Mouse (Mus musculus) midbrain, embryonic 14.5 days (tissue): ENCODE measurements around the gene Tex33. TPM values are rescaled to one million over a fixed set of nuclear protein-coding genes. Genes with fewer than 3 reads are reported as not detected.

ENCODE experiments used
- ATAC-seq: fragments of 200-750 bp; cut with Nextera tagmentation; 2 replicates; pipeline ENCODE4 v1.8.0; 2017; ENCODE audit warnings: moderate number of reproducible peaks, moderate library complexity; ENCODE audit not compliant: low FRiP score, low TSS enrichment
- DNase-seq: peaks from one replicate; pipeline ENCODE4 v3.0.0-alpha.2; 2015
- H3K27ac ChIP-seq: fragments of 300-500 bp; sonication (generic); replicated peaks from 2 replicates; pipeline ENCODE4 v1.5.1; 2014; ENCODE audit warnings: mild to moderate bottlenecking, low read depth, low read length, moderate library complexity
- H3K27me3 ChIP-seq: fragments of 300-500 bp; sonication (generic); 2 replicates; pipeline ENCODE4 v1.6.1; 2014; ENCODE audit warnings: low read length, control low read depth, mixed read lengths; ENCODE audit not compliant: control insufficient read depth, insufficient read depth
- H3K36me3 ChIP-seq: fragments of 300-500 bp; sonication (generic); 2 replicates; pipeline ENCODE4 v1.6.1; 2014; ENCODE audit warnings: low read length, control low read depth; ENCODE audit not compliant: control insufficient read depth, insufficient read depth
- H3K4me1 ChIP-seq: fragments of 300-500 bp; sonication (generic); 2 replicates; pipeline ENCODE4 v1.6.1; 2014; ENCODE audit warnings: mild to moderate bottlenecking, antibody characterized with exemption, low read length, control low read depth; ENCODE audit not compliant: control insufficient read depth, insufficient read depth
- H3K4me2 ChIP-seq: fragments of 300-500 bp; sonication (generic); 2 replicates; pipeline ENCODE4 v1.6.1; 2014; ENCODE audit warnings: mild to moderate bottlenecking, low read length, moderate library complexity
- H3K4me3 ChIP-seq: fragments of 300-500 bp; sonication (generic); replicated peaks from 2 replicates; pipeline ENCODE4 v1.5.1; 2014; ENCODE audit warnings: low read depth, low read length
- H3K9ac ChIP-seq: fragments of 300-500 bp; sonication (generic); replicated peaks from 2 replicates; pipeline ENCODE4 v1.6.1; 2014; ENCODE audit warnings: mild to moderate bottlenecking, low read length, moderate library complexity
- H3K9me3 ChIP-seq: fragments of 300-500 bp; sonication (generic); 2 replicates; pipeline ENCODE4 v1.6.1; 2016; ENCODE audit warnings: low read length, control low read depth, mixed read lengths; ENCODE audit not compliant: control insufficient read depth
- WGBS: fragments of 180-500 bp; shearing (Covaris S2); extraction: QIAGEN DNeasy Blood & Tissue Kit; methylation state at CpG from one replicate; pipeline ENCODE4 v1.1.7; 2014; 5-methylcytosine and 5-hydroxymethylcytosine counted together
- polyA plus RNA-seq: library from polyadenylated mRNA; unstranded; fragments of >200 nt; fragmentation: Nextera tagmentation; extraction: Ambion mirVana; gene quantifications from 2 replicates; pipeline ENCODE4 v1.2.1, GENCODE M21; 2014

Gene Tex33
- polyA plus RNA-seq, 1 experiment from 2014 or later: not detected

DNA sequence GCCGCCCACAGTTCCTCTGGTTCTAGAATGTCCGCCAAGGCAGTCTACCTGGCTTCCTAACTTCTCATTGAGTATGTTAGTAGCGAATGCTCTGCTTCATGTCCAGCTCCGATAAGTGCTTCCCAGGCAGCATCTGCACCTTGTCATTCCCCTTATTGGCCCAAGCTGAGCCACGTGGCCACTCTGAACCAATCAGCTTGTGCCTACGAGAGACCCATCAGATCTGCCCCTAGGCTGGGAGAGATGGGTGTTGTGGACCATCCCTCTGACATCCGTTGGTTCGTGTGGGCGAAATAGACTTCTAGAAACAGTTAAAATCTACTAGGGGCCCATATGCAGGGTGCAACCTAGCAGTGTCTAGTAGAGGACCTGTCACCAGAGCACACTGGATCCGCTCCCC is 17.9 kb downstream of the Tex33 start:
- Histone ChIP-seq H3K27ac (no peak overlapping the region), H3K27me3 (no peaks in the 10 kb centered on the region), H3K4me1 (no peaks in the 10 kb centered on the region), H3K4me3 (no peak overlapping the region), H3K9me3 (no peaks in the 10 kb centered on the region), H3K36me3 (no peaks in the 10 kb centered on the region), H3K9ac (no peak overlapping the region), H3K4me2 (no peak overlapping the region)
- DNase-seq (no peak), ATAC-seq (no peak)
- 88% methylated on average over 10 of the region's 10 CpGs for WGBS

DNA sequence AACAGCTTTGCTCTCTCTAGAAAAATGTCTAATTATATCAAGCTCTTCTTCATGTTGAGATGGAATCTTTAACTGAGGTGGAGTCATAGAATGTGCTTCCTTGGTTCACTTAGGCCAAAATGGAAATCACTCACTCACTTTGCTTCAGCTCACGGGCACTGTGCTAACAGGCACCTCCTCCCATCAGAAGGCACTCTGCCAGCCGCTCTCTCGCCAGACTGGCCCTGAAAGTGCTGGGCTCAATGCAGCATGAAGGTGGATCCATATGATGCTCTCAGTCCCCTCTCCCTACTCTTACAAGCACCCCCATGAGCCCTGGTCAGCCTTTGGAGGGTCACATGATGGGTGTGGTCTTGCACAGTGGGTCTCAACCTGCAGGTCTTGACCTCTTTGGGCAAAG is 21.5 kb downstream of the Tex33 start:
- ATAC-seq: no peak
- Histone ChIP-seq H3K4me1 (no peaks in the 10 kb centered on the region), H3K9me3 (no peaks in the 10 kb centered on the region), H3K27me3 (no peaks in the 10 kb centered on the region), H3K4me2 (no peak overlapping the region), H3K27ac (no peak overlapping the region), H3K36me3 (no peaks in the 10 kb centered on the region), H3K4me3 (no peak overlapping the region), H3K9ac (no peak overlapping the region)
- peak; percentile 35 for DNase-seq
- 65% methylated on average over 3 of the region's 3 CpGs for WGBS

DNA sequence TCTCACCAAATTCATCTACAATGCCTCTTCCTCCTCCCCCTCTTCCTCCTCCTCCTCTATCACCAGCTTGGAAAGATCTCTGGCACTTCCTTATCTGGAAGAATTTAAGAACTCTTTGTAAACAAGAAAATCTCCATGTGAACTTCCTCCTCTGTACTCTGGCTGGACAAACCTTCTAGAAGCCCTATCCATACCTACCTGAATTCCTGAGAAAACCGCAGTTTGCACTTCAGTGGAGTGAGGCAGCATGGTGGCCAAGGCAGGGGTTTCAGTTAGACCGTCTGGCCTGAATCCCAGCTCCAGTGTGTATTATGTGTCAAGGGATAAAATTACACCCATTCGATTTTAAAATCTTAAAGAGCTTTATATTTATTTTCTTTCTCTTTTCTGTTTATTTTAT is 22.9 kb downstream of the Tex33 start:
- no peak for ATAC-seq
- WGBS: 82% methylated on average over 3 of the region's 3 CpGs
- DNase-seq: no peak
- H3K4me3 ChIP-seq: no peak overlapping the region
- no peak overlapping the region for H3K9ac ChIP-seq
- no peaks in the 10 kb centered on the region for H3K36me3 ChIP-seq
- H3K27me3 ChIP-seq: peaks cover 5% of the 10 kb centered on the region
- H3K27ac ChIP-seq: no peak overlapping the region
- H3K4me2 ChIP-seq: no peak overlapping the region
- H3K9me3 ChIP-seq: no peaks in the 10 kb centered on the region
- H3K4me1 ChIP-seq: no peaks in the 10 kb centered on the region

GRCm38 (mm10) chr15:78369641-78370040 is 26.1 kb downstream of the Tex33 start:
- no peaks in the 10 kb centered on the region for H3K36me3 ChIP-seq
- DNase-seq (no peak), ATAC-seq (no peak)
- H3K4me3 ChIP-seq: no peak overlapping the region
- no peaks in the 10 kb centered on the region for H3K9me3 ChIP-seq
- H3K4me1 ChIP-seq: no peaks in the 10 kb centered on the region
- no peak overlapping the region for H3K9ac ChIP-seq
- WGBS: 33% methylated on average over 1 of the region's 1 CpGs
- H3K27ac ChIP-seq: no peak overlapping the region
- H3K27me3 ChIP-seq: peaks cover 6% of the 10 kb centered on the region
- no peak overlapping the region for H3K4me2 ChIP-seq

GRCm38 (mm10) chr15:78368926-78369346 is 26.8 kb downstream of the Tex33 start:
- Histone ChIP-seq H3K27me3 (peaks cover 6% of the 10 kb centered on the region), H3K27ac (no peak overlapping the region), H3K4me3 (no peak overlapping the region), H3K36me3 (no peaks in the 10 kb centered on the region), H3K4me2 (no peak overlapping the region), H3K4me1 (no peaks in the 10 kb centered on the region), H3K9ac (no peak overlapping the region), H3K9me3 (no peaks in the 10 kb centered on the region)
- DNase-seq (peak; percentile 72), ATAC-seq (no peak)
- WGBS: 13% methylated on average over 8 of the region's 8 CpGs

DNA sequence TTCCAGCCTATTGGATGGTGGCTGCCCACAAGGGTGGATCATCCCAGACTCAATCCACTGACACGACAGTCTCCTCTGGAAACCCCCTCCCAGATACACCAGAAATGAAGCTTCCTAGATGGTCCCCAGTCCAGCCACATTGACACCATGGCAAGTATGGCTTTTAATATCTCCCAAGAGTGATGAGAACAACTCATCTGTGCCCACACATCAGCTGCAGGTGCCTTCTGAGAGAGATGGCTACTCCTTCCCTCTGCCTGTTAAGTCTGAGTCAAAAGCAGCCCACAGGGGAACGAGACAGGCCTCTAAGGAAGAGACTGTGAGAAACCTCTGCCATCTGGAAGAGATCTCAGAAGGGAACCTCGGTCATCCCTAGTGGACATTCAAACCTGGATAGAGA is 27.9 kb downstream of the Tex33 start:
- no peak for DNase-seq
- H3K4me3 ChIP-seq: no peak overlapping the region
- H3K4me2 ChIP-seq: no peak overlapping the region
- no peak overlapping the region for H3K27ac ChIP-seq
- no peaks in the 10 kb centered on the region for H3K4me1 ChIP-seq
- H3K9me3 ChIP-seq: no peaks in the 10 kb centered on the region
- H3K27me3 ChIP-seq: peaks cover 6% of the 10 kb centered on the region
- no peak overlapping the region for H3K9ac ChIP-seq
- H3K36me3 ChIP-seq: no peaks in the 10 kb centered on the region
- ATAC-seq: no peak
- WGBS: 66% methylated on average over 3 of the region's 3 CpGs

GRCm38 (mm10) chr15:78366875-78367274 is 28.8 kb downstream of the Tex33 start:
- ATAC-seq: no peak
- Histone ChIP-seq H3K27ac (no peak overlapping the region), H3K36me3 (no peaks in the 10 kb centered on the region), H3K4me3 (no peak overlapping the region), H3K9me3 (no peaks in the 10 kb centered on the region), H3K4me2 (no peak overlapping the region), H3K27me3 (peaks cover 6% of the 10 kb centered on the region), H3K9ac (no peak overlapping the region), H3K4me1 (no peaks in the 10 kb centered on the region)
- WGBS: 84% methylated on average over 8 of the region's 8 CpGs
- DNase-seq: no peak

DNA sequence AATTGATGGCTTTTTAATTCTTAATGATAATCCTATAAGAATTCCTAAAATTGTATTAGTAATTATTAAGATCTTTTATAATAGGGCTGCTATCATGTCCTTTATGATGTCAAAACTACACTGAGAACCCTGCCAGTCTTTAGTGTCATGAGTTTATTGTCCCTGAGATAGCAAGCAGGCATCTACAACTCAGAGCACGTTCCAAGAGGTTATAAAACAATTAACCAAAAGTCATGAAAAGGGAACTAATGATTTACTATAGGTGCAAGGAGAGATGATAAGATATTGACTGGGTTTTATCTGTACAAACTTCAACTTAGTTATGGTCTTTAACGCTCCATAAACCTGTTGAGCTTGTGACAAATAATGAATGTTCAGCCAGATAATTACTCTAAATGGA is 29.8 kb downstream of the Tex33 start:
- WGBS: 89% methylated on average over 2 of the region's 2 CpGs
- ATAC-seq: no peak
- Histone ChIP-seq H3K4me1 (no peaks in the 10 kb centered on the region), H3K36me3 (no peaks in the 10 kb centered on the region), H3K4me3 (no peak overlapping the region), H3K9ac (no peak overlapping the region), H3K27ac (no peak overlapping the region), H3K27me3 (peaks cover 6% of the 10 kb centered on the region), H3K4me2 (no peak overlapping the region), H3K9me3 (no peaks in the 10 kb centered on the region)
- DNase-seq: no peak

- DNase-seq (no peak), ATAC-seq (no peak)
- Histone ChIP-seq H3K4me3 (no peak overlapping the region), H3K27ac (no peak overlapping the region), H3K4me1 (no peaks in the 10 kb centered on the region), H3K4me2 (no peak overlapping the region), H3K27me3 (no peaks in the 10 kb centered on the region), H3K9ac (no peak overlapping the region), H3K36me3 (no peaks in the 10 kb centered on the region), H3K9me3 (no peaks in the 10 kb centered on the region)
- 86% methylated on average over 5 of the region's 5 CpGs for WGBS
These were observed 40.2 kb downstream of the Tex33 start for GRCm38 (mm10) chr15:78355548-78355947.
